Mouse (Mus musculus): ENCODE data around the gene Cd24a.

The Cd24a gene

GRCm38 (mm10) chr10:43629857-43630256, 51.8 kb downstream of the Cd24a start:
- DNase-seq: no peak

DNA sequence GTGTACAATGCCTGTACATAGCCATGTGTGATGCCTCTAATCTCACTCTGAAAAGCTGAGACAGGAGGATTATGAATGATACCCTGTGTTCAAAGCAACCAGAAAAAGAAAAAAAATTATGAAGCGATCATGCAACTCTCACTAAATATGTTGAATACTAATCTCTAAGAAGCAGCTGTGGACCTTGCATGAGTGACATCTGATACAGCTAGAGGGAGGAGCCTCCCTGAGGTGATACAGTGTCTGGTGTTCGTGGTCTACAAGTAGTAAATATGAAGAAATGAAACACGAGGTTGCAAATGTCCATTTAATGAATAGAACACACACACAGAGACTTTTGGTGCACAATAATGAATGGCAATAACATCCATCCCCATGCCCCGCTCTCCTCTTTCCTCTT, 52.5 kb downstream of the Cd24a start:
- DNase-seq: no peak

- no peak for DNase-seq
These were observed 53.0 kb downstream of the Cd24a start for GRCm38 (mm10) chr10:43631049-43631448.

- DNase-seq: no peak
These were observed 53.7 kb downstream of the Cd24a start for GRCm38 (mm10) chr10:43631639-43632354.

- no peak for DNase-seq
These were observed 55.0 kb downstream of the Cd24a start for GRCm38 (mm10) chr10:43633117-43633516.
